Mouse (Mus musculus) lung, postnatal 0 days (tissue): ENCODE measurements around the gene Jun.

Source experiments
- CTCF ChIP-seq: IDR thresholded peaks from 2 replicates; pipeline ENCODE4 v1.5.1; 2016; ENCODE audit warnings: antibody characterized with exemption, mild to moderate bottlenecking
- EP300 ChIP-seq: IDR thresholded peaks from 2 replicates; pipeline ENCODE4 v1.6.1; 2016; ENCODE audit warnings: antibody characterized with exemption, mild to moderate bottlenecking, control low read depth

DNA sequence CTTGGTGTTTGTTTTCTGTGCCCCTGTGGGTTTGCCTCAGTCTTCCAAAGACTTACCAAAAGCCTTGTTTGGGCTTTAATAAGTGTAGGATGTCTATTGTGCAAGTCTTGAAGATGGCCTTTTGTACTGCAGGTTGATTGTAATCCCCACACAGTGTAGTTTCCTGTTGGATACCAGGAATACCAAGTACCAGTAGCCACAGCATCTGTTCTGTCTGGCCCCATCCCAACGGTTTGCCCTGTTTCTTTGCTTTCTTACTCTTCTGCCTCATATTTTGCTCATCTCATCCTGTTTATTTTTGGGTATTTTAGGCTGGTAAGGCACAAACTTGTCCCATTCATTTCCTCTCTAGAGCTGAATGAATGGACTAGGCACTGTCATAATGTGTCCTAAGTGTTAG lies 3.3 kb upstream of the Jun start:
- peak; percentile 67 for TF ChIP-seq EP300
- no peak for TF ChIP-seq CTCF
